Mouse (Mus musculus): ENCODE data around the gene Etnk2. TPM values are rescaled to one million over a fixed set of nuclear protein-coding genes. Genes with fewer than 3 reads are reported as not detected.
A peak's percentile ranks its signal among the peaks of the same experiment; 100 is the strongest.

The Etnk2 gene
- polyA plus RNA-seq, 1 experiment from 2014 or later: 2.8 TPM

DNA sequence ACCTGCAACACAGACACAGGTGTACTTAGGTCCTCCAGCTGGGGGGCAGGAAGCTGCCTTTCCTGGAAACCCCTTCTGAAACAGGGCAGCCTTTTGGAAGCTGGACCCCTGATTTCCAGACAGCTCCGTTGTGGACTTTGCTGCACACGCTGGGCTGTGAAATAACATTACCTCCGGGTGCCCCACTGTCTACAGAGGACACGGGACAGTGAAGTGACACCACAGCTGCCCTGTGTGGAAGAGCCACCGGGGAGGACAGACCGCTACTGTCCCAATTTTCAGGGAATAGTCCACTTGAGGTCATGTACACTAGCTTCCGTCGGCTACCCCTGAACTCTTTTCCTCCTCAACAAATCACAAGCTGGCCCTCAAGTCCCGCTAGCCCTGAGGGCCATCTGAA, 44.9 kb downstream of the Etnk2 start:
- ATAC-seq (ENCODE audit: insufficient number of reproducible peaks, insufficient read depth, low FRiP score, low TSS enrichment, low read depth): no peak
- Histone ChIP-seq H3K4me2 (no peak overlapping the region), H3K27ac (no peak overlapping the region), H3K9ac (no peak overlapping the region), H3K36me3 (no peaks in the 10 kb centered on the region), H3K9me3 (no peaks in the 10 kb centered on the region), H3K4me3 (no peak overlapping the region), H3K27me3 (no peaks in the 10 kb centered on the region), H3K4me1 (peaks cover 20% of the 10 kb centered on the region)
- 27% methylated on average over 9 of the region's 9 CpGs for WGBS

DNA sequence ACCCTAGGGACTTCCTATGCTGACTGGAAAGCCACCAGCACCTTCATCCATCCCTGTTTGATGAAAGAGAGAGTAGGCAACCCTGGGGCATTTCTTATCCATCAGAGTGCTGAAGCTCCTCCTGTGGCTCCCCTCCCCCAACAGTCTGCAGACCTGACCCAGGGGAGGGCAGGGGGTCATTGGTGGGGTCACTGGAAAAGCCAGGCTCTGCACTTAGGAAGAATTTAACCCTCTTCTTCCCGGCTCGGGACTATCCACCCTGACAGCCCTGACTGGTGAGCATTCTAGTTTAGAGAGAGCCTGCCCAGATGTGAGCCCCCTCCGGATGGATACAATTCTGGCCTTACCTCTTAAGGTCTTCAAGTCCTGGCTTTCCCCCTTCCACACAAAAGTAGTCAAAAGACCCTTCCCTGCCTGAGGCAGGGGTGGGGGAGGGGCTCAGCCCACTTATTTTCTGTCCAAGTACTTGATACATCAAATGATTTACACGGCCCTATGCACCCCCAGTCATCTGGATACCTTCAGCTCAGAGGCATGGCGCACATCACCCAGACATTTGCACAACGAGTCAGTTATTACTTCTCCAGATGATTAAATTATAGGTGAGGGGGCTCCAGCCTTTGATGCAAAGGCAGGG, 45.6 kb downstream of the Etnk2 start:
- no peak overlapping the region for H3K27ac ChIP-seq
- H3K9ac ChIP-seq: no peak overlapping the region
- ATAC-seq (ENCODE audit: insufficient number of reproducible peaks, insufficient read depth, low FRiP score, low TSS enrichment, low read depth): no peak
- H3K36me3 ChIP-seq: no peaks in the 10 kb centered on the region
- H3K27me3 ChIP-seq: no peaks in the 10 kb centered on the region
- H3K4me3 ChIP-seq: no peak overlapping the region
- WGBS: 9% methylated on average over 6 of the region's 6 CpGs
- H3K4me2 ChIP-seq: no peak overlapping the region
- H3K4me1 ChIP-seq: peaks cover 20% of the 10 kb centered on the region
- H3K9me3 ChIP-seq: no peaks in the 10 kb centered on the region

DNA sequence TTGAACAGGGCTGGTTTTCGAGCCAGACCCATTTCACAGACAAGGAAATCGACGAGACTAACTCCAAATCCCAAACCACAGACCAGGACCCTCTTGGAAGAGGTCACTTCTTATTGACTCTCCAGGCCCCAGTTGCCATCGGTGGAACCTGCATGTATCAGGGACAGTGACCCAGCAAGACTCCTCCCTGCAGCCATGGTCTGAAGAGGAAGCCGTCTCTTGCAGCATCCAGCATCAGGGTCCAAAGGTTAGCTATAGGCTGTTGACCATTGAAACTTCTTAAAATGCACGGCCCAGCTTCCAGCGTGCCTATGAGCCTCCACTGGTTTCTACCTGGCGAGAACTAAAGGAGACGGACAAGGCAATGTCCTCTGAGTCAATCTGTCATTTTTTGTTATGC, 46.4 kb downstream of the Etnk2 start:
- Histone ChIP-seq H3K27ac (no peak overlapping the region), H3K27me3 (no peaks in the 10 kb centered on the region), H3K4me1 (peaks cover 20% of the 10 kb centered on the region), H3K9me3 (no peaks in the 10 kb centered on the region), H3K4me3 (no peak overlapping the region), H3K36me3 (no peaks in the 10 kb centered on the region), H3K4me2 (no peak overlapping the region), H3K9ac (no peak overlapping the region)
- no peak for ATAC-seq (ENCODE audit: insufficient number of reproducible peaks, insufficient read depth, low FRiP score, low TSS enrichment, low read depth)
- WGBS: 54% methylated on average over 9 of the region's 9 CpGs

DNA sequence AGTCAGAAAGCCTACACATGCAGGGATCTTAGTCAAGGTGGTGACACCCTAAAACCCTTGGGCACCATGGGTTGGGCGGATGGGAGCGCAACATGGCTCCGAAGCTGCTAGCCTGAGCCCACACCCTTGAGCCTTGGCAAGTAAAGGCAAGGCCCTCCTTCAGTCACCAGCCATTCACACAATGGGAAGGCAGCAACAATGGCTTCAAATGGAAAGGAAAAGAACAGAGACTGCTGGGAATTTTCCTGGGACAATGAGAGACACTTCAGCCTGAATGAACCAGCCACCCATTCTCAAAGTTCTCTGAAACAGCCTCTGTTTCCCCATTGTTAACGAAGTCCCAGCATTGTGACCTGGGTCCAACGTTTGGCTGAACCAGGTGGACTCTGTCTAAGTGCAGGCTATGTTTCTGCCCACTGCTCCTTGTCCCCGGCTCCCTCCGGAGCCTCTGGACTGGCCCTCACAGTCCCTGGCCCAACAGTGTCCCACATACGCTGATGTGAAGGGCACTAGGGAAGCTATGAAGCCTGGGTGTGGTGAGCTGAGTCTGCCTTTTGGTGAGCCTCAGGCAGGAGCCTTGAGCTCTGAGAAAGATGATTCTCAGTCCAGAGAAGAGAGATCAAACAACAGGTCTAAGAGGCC, 48.3 kb downstream of the Etnk2 start:
- Histone ChIP-seq H3K27me3 (no peaks in the 10 kb centered on the region), H3K4me1 (peaks cover 25% of the 10 kb centered on the region), H3K27ac (no peak overlapping the region), H3K9me3 (no peaks in the 10 kb centered on the region), H3K4me2 (no peak overlapping the region), H3K9ac (no peak overlapping the region), H3K36me3 (no peaks in the 10 kb centered on the region), H3K4me3 (no peak overlapping the region)
- no peak for ATAC-seq (ENCODE audit: insufficient number of reproducible peaks, insufficient read depth, low FRiP score, low TSS enrichment, low read depth)
- 84% methylated on average over 8 of the region's 8 CpGs for WGBS

DNA sequence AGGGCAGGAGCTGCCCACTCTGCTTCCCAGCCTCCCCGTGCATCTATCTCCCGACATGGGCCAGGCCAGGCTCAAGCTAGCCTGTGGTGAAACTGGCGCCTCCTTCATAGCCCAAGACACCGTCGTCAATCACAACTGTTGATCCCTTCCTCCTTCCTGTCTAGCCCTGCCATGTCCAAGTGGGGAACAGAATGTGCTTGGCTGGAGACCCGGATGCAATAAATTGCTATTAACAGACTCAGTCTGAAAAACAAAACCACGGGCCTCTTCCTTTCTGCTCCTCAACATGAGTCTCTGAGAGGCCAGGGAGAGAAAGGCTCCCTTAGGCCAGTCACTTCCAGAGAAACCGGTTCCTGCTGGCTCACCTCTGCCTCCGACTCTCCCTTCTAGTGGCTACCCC, 49.6 kb downstream of the Etnk2 start:
- no peak overlapping the region for H3K4me2 ChIP-seq

DNA sequence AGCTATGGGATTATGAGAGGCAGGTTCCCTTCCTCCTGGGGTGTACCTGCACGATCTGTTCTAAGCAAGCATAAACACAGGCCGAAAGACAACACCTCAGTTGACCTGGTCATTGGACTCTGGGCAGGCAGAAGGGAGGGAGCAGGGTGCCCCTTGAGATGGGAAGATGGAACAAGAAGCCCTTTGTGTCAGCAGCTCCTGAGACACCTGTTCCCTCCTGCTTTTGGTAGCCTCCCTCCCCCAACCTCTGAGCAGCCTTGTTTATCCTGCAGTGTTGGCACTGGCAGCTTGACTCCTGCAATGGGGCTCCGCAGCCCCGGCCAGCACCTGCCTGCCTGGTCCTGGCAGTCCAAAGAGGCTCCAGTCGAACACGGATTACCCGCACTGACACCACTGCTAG, 51.7 kb downstream of the Etnk2 start:
- Histone ChIP-seq H3K9ac (no peak overlapping the region), H3K4me2 (no peak overlapping the region), H3K4me3 (no peak overlapping the region), H3K36me3 (no peaks in the 10 kb centered on the region), H3K4me1 (peaks cover 31% of the 10 kb centered on the region), H3K27ac (no peak overlapping the region), H3K9me3 (no peaks in the 10 kb centered on the region), H3K27me3 (peaks cover 11% of the 10 kb centered on the region)
- 50% methylated on average over 7 of the region's 7 CpGs for WGBS
- ATAC-seq (ENCODE audit: insufficient number of reproducible peaks, insufficient read depth, low FRiP score, low TSS enrichment, low read depth): no peak

More for the DNA sequence above, 49.6 kb downstream of the Etnk2 start:
- H3K36me3 ChIP-seq: no peaks in the 10 kb centered on the region
- H3K9ac ChIP-seq: no peak overlapping the region
- H3K27me3 ChIP-seq: peaks cover 3% of the 10 kb centered on the region; the same call in 1 of the 2 replicates
- no peak overlapping the region for H3K27ac ChIP-seq
- no peak for ATAC-seq (ENCODE audit: insufficient number of reproducible peaks, insufficient read depth, low FRiP score, low TSS enrichment, low read depth)
- H3K9me3 ChIP-seq: no peaks in the 10 kb centered on the region
- 70% methylated on average over 9 of the region's 9 CpGs for WGBS
- no peak overlapping the region for H3K4me3 ChIP-seq
- peaks cover 35% of the 10 kb centered on the region for H3K4me1 ChIP-seq

DNA sequence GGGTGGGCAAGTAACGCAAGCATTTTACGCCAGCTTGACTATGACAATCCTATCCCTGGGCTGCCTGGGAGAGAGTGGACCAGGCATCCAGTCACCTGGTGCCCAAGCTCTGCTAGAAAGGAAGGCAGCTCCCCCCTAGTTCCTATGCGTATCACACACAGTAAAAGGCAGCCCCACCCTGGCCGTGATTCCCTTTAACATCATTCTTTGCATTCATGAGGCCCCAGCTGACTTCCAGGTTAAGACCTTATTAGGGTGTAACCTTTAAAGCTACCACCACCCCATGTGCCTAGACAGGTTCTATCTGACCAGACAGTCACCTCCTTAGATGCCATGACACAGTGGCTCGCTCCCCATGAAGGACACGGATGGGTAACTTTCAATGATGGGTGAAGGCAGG, 52.1 kb downstream of the Etnk2 start:
- Histone ChIP-seq H3K4me3 (no peak overlapping the region), H3K9ac (no peak overlapping the region), H3K4me2 (no peak overlapping the region), H3K9me3 (no peaks in the 10 kb centered on the region), H3K27ac (no peak overlapping the region), H3K4me1 (peaks cover 31% of the 10 kb centered on the region), H3K36me3 (no peaks in the 10 kb centered on the region), H3K27me3 (peaks cover 11% of the 10 kb centered on the region)
- 66% methylated on average over 6 of the region's 6 CpGs for WGBS
- ATAC-seq (ENCODE audit: insufficient number of reproducible peaks, insufficient read depth, low FRiP score, low TSS enrichment, low read depth): no peak

DNA sequence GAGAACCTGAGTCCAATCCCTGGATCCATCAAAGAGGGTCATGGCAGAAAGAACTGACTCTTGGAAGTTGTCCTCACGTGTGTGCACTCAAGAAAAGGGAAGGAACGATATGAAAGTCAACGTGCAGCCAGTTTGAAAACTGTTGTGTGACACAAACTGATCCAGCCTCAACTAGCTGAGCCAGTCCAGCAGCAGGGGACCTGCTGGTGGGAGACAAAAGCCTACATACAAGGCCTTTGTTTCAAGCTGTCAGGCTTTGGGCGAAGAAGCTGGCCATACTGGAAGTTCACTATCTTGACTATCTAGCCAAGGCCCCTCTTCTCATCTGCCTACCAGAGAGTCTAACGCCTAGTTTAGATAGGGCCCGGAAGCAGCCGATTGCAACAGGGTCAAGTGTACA, 53.1 kb downstream of the Etnk2 start:
- ATAC-seq (ENCODE audit: insufficient number of reproducible peaks, insufficient read depth, low FRiP score, low TSS enrichment, low read depth): no peak
- no peak overlapping the region for H3K4me3 ChIP-seq
- no peak overlapping the region for H3K9ac ChIP-seq
- peaks cover 31% of the 10 kb centered on the region for H3K4me1 ChIP-seq
- H3K4me2 ChIP-seq: no peak overlapping the region
- H3K9me3 ChIP-seq: no peaks in the 10 kb centered on the region
- H3K36me3 ChIP-seq: no peaks in the 10 kb centered on the region
- no peak overlapping the region for H3K27ac ChIP-seq
- WGBS: 89% methylated on average over 7 of the region's 7 CpGs
- H3K27me3 ChIP-seq: peaks cover 14% of the 10 kb centered on the region

DNA sequence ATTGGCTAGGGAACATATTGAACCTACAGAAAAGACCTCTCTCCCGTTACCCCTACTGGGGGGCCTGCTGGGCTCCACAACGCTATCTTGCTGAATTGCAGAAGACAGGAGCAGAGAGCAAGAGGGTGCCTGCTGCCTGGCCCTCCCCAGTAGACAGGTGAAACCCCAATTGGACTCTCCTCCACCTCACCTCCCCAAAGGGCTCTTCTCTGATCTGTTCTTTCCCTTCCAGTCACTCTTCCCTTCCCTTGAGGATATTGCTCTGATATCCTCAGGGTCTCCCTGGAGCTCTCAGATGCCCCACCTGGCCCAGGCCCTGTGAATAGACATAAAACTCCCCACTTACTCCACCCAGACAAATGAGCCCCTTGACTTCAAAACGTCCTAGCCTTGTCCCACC, 53.7 kb downstream of the Etnk2 start:
- Histone ChIP-seq H3K4me2 (no peak overlapping the region), H3K27me3 (peaks cover 21% of the 10 kb centered on the region), H3K4me3 (no peak overlapping the region), H3K4me1 (peaks cover 37% of the 10 kb centered on the region), H3K9ac (no peak overlapping the region), H3K36me3 (no peaks in the 10 kb centered on the region), H3K9me3 (no peaks in the 10 kb centered on the region), H3K27ac (no peak overlapping the region)
- WGBS: 68% methylated on average over 3 of the region's 3 CpGs
- ATAC-seq (ENCODE audit: insufficient number of reproducible peaks, insufficient read depth, low FRiP score, low TSS enrichment, low read depth): no peak

DNA sequence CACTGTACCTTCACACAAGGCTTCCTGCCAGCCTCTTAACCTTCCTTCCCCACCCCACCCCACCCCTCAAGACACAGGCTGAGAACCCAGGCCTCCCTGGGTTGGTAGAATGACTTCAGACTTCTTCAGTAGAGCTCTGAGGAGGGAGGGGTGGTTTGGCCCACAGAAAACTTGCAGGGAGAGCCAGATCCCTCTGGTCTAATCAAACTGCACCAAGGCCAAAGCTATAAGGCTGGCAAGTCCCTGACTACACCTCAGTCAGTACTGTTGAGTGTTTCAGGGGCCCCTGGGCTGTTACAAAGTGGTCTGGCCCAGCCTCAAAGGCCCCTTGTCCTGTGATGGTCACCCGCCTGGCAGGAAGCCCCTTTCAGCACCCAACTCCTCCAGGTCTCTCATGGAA, 54.2 kb downstream of the Etnk2 start:
- peaks cover 41% of the 10 kb centered on the region for H3K4me1 ChIP-seq
- peaks cover 25% of the 10 kb centered on the region for H3K27me3 ChIP-seq
- no peak overlapping the region for H3K9ac ChIP-seq
- no peaks in the 10 kb centered on the region for H3K36me3 ChIP-seq
- H3K9me3 ChIP-seq: no peaks in the 10 kb centered on the region
- no peak overlapping the region for H3K4me3 ChIP-seq
- peak overlapping the region; percentile 63 for H3K4me2 ChIP-seq
- 88% methylated on average over 1 of the region's 1 CpGs for WGBS
- no peak for ATAC-seq (ENCODE audit: insufficient number of reproducible peaks, insufficient read depth, low FRiP score, low TSS enrichment, low read depth)
- H3K27ac ChIP-seq: no peak overlapping the region

DNA sequence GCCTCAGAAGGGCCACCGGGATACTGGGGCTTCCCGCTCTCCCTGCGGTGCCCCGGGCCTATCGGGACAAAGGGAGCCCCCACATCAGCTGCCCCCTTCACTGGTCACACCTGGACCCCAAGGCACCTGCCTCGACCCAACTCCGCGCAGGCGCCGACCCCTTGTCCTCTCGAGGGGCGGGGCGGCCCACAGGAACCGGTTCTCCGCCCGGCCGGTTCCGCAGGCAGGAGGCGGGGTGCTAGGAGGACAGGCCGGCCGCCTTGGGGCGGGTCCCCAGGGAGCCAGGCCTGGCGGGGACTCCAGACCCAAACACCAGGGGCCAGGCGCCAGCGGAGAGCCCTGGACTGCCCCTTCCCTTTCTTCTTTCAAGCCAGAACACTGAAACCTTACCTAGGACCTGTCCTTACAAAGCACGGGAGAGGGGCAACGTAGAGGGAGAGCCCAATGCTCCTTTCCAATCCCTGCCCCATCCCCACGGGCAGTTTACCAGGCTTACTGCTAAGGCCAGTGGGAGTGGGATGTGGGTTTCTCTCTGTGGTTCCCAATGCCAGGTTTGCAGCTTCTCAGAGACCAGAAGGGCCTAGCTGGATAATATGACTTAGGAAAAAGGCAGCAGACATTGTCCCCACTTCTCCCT, 54.9 kb downstream of the Etnk2 start:
- no peaks in the 10 kb centered on the region for H3K9me3 ChIP-seq
- peaks cover 39% of the 10 kb centered on the region for H3K4me1 ChIP-seq
- peak overlapping the region; percentile 40 for H3K4me3 ChIP-seq
- peak overlapping the region; percentile 65 for H3K9ac ChIP-seq
- peak overlapping the region; percentile 63 for H3K4me2 ChIP-seq
- 14% methylated on average over 28 of the region's 28 CpGs for WGBS
- H3K27me3 ChIP-seq: peaks cover 25% of the 10 kb centered on the region
- H3K36me3 ChIP-seq: no peaks in the 10 kb centered on the region
- ATAC-seq (ENCODE audit: insufficient number of reproducible peaks, insufficient read depth, low FRiP score, low TSS enrichment, low read depth): no peak; the same call in 1 of the 2 replicates
- H3K27ac ChIP-seq: peak overlapping the region; percentile 33; the same call in 1 of the 2 replicates

Data from embryonic facial prominence, embryonic 13.5 days (tissue).